Mouse (Mus musculus): ENCODE data around the gene Mypn.
A peak's percentile ranks its signal among the peaks of the same experiment; 100 is the strongest.

The Mypn gene

DNA sequence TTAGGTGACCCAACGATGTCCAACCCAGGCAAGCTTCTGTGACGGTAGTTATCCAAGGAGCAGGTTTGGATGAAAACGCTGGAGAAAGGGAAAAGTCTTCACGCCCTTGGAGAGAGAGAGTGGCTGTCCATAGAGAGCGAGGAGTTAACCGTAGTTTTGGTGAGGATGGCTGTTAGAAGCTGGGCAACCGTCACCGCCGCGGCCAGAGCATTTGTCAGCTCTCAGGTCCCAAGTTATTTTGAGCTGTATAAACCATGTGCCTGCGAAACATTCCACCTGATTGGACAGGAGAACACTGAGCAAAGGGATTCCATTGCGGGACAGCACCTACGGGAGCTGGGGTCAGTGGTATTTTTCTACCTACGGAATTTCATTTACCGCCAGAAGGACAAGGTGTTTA, at the start of gene Mypn:
Gene Mypn, minus strand, starts transcription at position 225 of the 400 bp plus-strand sequence.
- DNase-seq (ENCODE audit: low read depth, low spot score): peak; percentile 87

DNA sequence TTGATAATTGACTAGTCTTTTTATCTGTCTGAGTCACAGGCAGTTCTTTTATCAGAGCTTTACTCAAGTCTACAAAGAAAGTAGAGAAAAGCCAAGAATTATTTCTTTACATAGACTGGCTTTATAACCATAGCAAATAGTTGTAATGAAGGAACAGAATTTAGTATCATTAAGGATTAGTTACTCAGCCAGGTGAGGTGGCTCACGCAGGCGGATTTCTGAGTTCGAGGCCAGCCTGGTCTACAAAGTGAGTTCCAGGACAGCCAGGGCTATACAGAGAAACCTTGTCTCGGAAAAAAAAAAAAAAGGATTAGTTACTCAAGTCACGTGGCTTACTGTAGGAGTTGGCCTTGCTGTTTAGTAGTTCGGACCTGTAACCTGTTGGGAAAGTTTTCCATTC, 44.7 kb upstream of the Mypn start:
- no peak for DNase-seq (ENCODE audit: low read depth, low spot score)

DNA sequence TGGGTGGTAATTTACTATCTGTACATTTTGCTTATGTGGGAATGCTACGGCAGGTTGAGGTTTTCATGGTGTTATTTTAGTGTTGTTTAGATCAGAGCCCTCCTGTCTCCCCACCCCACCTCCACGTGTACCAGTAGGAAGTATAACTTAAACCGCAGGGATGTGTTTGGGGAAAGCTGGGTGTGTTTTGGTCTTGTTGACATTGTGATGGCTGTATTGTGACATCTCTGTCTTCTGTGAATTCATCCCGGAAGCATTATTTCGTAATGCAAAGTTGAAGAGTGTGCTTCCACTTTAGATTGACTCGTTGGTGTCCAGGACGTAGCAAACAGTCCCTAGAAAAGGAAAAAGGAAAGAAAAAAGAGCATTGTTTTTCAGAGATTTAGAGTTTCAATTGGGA, 43.7 kb upstream of the Mypn start:
- no peak for DNase-seq (ENCODE audit: low read depth, low spot score)

DNA sequence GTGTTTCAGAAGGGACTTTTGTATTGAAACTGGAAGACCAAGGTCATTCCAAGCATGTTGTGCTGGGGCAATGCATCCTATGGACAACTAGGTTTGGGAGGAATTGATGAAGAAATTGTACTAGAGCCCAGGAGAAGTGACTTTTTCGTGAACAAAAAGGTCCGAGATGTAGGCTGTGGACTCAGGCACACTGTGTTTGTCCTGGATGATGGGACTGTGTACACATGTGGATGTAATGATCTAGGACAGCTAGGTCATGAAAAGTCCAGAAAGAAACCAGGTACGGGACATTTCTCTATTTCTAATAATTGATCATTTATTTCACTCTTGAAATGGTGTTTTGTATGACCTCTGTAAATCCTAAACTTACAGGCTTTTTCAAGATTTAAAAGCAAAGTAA, 42.1 kb upstream of the Mypn start:
- no peak for DNase-seq (ENCODE audit: low read depth, low spot score)

DNA sequence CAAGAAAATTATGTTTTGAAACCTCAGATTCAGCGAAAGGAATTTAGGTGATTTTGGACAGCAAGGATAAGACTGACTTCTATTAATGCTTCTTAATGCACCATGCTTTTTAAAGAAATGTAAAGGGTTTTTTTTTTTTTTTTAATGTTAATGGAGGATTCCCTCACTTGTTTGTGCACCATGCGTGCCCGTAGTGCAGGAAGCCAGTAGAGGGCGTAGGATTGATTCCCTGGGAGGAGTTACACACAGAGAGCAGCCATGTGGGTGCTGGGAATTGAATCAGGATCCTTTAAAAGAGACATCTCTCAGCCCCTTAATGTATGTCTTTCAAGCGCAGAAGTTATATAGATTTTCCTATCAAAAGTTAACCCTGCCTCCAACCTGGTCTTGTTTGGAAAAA, 41.0 kb upstream of the Mypn start:
- no peak for DNase-seq (ENCODE audit: low read depth, low spot score)

DNA sequence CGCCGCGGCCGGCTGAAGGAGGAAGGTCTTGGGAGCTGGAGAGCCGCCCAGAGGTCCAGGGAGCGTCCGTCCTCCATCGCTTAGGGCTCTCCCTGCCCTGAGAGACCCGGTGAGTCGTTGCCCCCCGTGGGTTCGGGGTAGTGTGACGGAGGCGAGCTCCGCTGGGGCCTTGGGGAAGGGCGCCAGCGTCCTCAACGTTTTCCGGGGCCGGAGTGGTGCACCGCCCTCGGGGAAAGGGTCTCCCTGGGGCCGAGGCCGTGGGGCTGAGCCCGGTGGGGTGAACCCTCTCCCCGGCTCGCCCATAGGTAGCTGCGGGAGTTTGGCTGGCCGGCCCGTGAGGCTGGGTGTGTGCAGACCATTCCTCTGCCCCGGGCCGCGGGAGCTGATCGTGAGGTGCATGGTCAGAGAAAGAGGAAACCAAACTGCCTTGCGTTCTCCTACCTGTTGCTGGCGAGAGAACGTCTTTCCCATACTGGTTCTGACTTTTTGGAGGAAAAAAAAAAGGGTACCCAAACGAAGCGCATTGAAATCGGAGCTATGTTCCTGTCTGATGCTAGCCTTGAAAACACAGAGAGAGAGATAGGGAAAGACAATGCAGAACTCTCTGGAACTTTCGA, 40.4 kb upstream of the Mypn start:
- DNase-seq (ENCODE audit: low read depth, low spot score): no peak

DNA sequence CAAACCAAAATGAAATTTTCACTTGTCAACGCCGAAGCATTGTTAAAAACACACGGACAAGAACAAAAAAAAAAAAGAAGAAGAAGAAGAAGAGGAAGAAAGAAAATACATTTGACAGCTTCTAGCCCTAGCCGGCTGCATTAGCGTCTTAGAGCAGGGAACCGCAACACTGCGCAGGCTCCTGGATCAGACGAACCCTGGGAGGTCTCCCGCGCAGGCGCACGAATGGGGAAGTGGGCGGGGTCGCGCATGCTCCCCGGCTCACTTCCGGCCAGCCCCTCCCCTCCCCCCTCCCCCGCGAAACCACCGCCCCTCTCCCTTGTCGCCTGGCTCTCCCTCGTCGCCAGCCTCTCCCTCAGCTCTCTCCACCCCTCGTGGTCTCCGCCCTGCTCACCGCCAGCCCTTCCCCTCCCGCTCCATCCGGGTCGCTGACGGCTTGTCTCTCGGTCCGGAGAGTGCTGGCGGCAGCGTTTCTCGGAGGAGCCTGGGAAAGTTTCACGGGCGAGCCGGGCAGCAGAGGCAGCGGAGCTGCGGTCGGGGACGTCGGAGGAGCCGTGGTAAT, 39.8 kb upstream of the Mypn start, which contains the start of gene Herc4:
Gene Herc4, plus strand, starts transcription at position 318 of the 562 bp plus-strand sequence.
- peak; percentile 97 for DNase-seq (ENCODE audit: low read depth, low spot score)

DNA sequence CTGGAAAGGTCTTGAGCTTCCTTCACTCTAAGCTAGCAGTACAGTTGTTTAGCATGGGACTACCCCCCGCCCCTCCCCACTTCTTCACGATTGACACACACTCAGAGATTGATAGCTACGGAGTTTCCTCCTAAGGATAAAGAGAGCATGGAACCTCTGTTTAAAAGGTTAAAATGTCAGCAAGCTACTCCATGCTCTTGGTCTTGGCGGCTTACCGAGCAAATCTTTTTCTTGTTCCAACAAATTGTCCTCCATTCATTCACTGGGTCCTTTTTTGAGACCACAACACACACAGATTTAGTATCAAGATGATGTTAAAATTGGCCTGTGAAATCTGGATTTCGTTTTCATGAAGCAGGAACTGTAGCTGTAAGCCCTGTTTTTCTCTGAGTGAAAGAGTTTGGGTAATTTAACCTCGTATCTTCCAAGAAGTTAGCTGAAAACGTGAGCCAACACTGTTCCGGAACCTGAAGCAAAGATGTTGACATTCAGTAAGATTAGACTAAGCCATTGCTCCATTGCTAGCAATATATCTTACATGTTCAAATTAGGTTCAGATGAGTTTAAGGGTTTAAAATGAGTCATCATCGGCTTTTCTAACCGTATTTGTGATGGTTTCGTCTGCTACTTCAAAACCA, 39.2 kb upstream of the Mypn start:
- DNase-seq (ENCODE audit: low read depth, low spot score): no peak

DNA sequence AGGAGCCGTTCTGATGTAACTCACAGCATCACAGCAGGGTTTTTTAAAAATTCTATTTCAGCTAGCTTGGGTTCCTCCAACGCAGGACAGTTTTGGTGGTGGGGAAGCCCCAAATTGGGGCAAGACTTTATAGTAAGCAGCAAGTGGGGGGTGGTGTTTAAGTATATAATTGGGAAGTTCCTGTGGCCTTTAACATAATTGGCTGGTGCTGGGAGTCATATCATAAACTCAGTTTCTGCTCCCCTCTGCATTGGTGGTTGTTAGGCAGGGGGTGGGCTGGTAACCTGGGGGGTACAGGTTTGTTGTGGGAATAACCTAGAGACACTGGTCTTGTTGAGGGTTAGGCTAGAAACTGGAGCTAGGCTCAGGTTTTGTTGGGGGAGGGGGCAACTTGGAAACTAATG, 37.1 kb upstream of the Mypn start:
- DNase-seq (ENCODE audit: low read depth, low spot score): no peak

DNA sequence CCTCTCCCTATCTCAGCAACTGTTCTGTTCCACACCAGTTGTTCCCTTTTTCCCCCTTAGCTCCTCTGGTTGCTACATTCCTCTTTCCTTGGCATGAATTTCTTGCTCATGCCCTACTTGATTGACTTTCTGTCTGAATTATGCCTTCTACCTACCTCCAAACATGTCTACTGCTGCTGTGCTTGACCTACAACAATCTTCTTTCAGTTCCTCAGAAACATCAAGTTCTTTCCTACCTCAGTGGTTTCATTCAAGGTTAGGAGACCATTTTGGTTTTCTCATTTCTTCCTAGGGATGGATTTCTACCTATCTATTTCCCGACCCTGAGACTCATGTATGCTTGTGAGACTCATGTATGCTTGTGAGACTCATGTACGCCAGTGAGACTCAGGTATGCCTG, 36.1 kb upstream of the Mypn start:
- no peak for DNase-seq (ENCODE audit: low read depth, low spot score)

DNA sequence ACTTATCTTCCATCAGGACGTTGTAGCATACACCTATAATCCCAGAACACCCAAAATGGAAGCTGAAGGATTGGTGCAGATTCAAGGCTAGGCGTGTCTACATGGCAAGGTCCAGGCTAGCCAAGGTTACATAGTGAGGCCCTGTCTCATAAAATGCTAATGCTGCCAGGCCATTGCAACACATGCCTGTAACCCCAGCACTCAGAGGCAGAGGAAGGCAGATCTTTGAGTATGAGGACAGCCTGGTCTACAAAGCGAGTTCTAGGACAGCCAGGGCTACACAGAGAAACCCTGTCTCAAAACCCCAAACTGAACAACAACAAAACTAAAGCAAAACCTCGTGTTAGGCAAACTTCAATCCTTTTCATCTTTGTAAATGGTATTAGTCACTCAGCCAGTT, 34.3 kb upstream of the Mypn start:
- no peak for DNase-seq (ENCODE audit: low read depth, low spot score)

DNA sequence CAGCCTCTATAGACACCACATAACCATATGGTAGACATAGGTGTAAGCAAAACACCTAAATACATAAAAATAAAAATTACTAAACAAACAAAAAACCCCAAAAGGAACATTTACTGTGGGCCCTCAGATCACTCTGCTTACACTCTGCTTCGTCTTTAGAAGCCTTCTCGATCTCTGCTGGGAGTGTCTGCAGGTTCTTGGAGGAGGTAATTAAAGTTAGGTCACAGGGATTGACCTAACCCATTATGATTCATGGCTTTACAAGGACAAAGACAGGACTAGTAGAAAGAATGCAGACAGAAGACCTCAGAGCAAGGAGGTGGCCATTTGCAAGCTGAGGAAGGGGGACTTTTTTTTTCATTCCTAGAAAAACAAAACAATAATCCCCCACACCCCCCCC, 33.5 kb upstream of the Mypn start:
- no peak for DNase-seq (ENCODE audit: low read depth, low spot score)

DNA sequence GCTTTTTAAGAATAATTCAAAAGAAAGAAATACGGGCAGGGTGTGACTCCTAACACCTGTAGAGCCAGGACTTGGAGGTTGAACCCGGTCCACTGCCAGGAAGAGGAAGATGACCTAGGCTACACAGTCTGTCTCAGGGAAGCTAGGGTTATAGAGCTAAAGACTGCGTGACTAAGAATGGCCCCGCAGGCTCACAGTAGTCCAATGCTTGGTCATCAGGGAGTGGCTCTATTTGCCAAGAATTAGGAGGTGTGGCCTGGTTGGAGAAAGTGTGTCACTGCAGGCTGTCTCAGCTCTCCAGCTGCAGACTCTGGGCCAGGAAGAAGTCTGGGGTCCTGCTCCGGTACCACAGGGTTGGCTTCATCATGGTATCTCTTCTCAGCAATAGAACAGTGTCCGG, 32.9 kb upstream of the Mypn start:
- DNase-seq (ENCODE audit: low read depth, low spot score): no peak

DNA sequence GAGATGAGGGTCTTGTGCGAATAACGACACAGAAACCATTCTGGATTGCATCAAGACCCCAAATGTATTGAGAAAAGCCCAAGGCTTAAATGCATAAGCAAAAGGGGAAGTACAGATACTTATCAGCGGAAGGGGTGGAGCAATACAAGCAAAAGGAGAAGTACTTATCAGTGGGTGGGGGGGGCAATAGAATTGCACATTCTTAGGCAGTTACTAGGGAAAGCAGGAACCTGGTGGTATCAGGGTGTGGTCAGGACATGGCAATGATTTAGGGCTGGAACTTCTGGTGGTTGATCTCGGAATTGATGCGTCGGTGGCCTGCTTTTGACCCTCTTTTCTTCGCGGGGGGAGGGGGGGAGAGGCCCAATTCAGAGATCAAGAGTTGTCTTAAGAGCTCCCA, 32.1 kb upstream of the Mypn start:
- no peak for DNase-seq (ENCODE audit: low read depth, low spot score)

DNA sequence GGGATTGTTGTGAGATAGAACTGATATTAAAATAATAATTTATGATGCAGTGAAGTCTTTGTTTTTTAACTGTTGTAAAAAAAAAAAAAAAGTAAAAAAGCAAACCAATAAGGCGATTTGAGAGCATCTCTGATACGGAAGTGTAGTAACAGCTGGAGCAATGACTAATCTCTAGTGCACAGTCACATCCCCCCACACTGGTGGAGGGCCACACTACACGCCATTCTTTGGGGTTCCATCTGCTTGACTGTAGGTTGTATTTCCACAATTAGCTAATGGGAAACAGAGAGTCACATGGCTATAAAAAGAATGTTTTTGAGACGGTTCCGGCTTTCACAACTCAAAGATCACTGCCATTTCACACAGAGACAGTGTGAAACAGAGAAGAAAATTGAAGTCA, 30.4 kb upstream of the Mypn start:
- DNase-seq (ENCODE audit: low read depth, low spot score): no peak

DNA sequence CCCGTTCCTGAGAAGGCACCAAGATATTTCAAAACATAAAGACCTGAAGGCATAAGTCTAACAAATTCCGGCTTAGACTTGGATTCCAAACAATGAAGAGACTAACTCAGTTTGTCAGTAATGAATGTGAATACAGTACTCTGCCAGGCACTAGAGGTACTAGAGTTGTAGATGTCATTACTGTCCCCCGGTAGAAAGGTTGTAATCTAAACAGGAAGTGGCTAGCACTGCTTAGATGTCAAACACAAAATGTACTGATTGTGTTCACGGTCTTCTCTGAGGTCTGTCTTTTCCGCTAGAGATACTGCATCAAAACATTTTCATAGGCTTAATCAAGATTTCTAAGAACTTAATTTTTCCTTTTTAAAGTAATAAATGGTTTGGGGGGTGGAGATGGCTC, 27.9 kb upstream of the Mypn start:
- DNase-seq (ENCODE audit: low read depth, low spot score): no peak

DNA sequence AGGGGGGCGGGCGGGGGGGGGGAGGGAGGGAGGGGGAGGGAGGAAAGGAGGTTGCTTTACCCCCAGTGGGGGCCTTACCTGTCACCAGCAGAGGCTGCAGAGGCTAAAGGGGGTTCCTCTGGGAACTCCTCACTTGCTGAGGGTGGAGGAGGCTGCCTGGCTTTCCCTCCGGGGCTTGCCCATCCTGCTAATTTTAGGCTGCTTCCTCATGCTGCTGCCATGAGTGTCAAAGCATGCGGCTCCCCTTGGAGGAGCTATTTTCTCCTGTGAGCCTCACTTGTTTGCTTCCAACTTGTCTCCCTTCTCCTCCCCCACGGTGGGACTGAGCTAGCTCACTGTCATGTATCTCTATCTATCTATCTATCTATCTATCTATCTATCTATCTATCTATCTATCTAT, 27.1 kb upstream of the Mypn start:
- DNase-seq (ENCODE audit: low read depth, low spot score): peak; percentile 83

DNA sequence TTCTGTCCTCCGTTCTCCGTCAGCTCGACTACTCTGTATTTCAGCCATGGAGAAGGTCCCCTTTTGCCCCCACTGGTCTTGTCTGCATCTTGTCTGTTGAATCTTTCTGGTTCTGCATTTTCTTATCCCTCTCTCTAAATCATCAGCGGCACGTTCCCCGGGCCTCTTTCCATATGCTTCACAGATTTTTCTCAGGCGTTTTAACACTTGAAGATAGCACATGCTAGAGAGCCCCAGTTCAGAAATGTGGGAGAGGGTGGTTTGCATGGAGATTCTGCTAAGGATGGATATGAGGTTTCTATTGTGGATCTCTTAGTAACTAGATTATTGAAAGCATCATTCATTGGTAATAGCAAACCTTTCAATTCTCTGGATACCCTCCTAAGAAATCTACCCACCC, 26.5 kb upstream of the Mypn start:
- no peak for DNase-seq (ENCODE audit: low read depth, low spot score)

DNA sequence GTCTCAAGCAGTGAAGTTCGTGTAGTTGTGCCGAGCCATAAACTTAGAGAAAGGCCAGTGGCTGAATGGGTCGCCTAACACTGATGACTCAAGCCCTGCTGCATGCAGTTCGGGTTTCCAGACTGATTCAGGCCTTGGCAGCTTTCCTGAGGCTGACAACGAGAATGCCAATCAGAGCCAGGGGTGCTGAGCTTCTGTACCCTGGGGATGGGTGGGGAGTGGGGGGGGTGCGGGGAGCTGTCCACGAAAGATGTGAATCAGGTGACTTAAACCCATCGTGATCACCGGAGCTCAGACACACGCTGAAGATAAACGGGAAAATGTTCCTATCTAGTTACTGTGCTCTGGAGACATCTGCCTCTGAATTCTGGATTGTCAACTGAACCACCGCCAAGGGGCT, 20.6 kb upstream of the Mypn start:
- DNase-seq (ENCODE audit: low read depth, low spot score): peak; percentile 91

DNA sequence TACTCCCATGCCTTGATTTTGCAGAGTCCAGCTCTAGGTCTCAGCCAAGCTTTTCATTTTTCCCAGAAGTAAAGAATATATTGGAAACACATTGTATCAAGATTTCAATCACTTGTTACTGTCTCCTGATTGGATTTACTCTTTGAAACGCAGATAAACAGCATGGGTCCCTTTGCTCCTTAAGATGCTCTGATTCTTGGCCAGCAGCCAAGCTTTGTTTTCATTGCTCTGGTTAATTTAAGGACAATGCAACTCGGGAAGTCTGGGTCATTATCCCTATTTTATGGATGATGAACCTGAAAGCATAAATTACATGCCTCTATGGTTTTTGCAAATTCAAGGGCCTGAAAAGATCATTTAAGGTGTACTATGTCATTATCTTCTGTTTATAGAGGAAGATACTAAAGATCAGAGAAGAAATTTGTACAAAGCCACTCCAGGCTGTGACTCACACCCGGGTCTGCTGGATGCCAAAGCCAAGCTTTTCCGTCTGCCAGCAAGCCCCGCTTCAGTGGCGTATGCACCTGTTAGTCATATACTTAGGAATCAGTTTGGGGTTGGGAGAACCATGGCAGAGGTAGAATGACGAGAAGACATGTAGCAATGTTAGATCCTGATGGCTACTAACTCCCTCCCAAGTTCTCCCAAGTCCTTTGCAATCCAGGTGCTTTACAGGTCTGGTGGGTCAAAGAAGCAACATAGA, 17.5 kb upstream of the Mypn start:
- no peak for DNase-seq (ENCODE audit: low read depth, low spot score)

DNA sequence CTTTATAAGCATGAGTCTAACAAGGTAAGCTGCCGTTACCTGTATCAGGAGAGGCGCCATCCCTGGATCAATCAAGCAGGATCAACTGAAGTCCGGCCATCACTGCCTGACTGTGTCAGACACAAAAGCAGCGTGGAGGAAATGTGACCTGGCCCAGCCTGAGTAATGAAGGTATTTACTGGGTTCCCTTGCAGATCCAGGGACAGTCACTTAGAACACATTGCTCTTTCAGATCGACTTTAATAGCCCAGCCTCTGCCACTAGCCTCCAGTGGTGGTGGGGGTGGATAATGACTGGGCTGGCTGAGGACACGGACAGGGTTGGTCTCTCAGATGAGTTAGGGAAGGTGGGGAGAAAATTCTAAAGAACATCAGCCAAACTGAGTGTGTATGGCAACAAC, 5.1 kb upstream of the Mypn start:
- DNase-seq (ENCODE audit: low read depth, low spot score): no peak

DNA sequence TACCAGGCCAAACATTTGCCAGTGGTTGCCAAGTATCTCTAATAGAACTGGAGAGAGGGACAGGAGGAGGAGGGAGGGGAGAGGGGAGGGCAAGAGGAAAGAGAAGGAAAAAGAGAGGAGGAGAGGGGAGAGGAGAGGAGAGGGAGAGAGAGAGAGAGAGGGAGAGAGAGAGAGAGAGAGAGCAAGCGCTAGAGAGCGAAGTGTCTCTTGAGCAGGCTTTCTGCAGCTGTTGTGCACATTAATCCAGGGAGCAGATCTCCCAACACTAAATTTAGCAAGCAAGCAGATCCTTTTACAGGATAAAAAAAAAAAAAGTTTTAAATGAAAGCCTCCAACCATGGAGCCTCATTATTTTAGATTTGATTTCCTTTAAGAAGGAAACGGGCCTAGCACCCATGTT, 750 bp downstream of the Mypn start:
- peak; percentile 80 for DNase-seq (ENCODE audit: low read depth, low spot score)

DNA sequence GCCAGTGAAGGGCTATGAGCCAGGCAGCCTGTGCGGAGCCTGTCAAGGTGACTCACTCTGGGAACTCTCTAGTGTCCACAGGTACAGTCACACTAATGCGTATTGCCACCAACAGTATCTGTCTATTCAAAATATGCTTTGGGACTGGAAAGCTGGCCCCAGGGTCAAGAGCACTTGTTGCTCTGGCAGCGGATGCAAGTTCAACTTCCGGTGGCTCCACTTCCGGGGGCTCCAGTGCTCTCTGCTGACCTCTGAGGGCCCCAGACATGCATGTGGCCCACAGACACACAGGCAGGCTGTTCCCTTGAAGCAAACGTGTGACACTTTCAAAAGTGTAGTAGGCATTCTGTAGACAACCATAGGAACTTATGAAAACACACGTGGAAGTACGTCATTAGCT, 2.2 kb downstream of the Mypn start:
- DNase-seq (ENCODE audit: low read depth, low spot score): no peak

All from skeletal muscle tissue, adult 2 months (tissue).